Mouse (Mus musculus) kidney, adult 2 months (tissue): Measurements from ENCODE around the gene Tmem240. TPM values are rescaled to one million over a fixed set of nuclear protein-coding genes. Genes with fewer than 3 reads are reported as not detected.
"Not testable (repeated sequence)": the region's sequence is repeated elsewhere in the genome, so short reads cannot be mapped to it uniquely, and the experiment has no call there.

Experiments
- DNase-seq: peaks from one replicate; pipeline ENCODE4 v3.0.0; 2021
- H3K27ac ChIP-seq: fragments of 200-500 bp; 2 replicates; pipeline ENCODE4 v1.5.1; 2012; ENCODE audit warnings: low read depth, low read length, control low read depth, inconsistent platforms; ENCODE audit not compliant: insufficient read depth
- H3K27me3 ChIP-seq: fragments of 200-500 bp; replicated peaks from 2 replicates; pipeline ENCODE4 v1.6.1; 2012; ENCODE audit warnings: mild to moderate bottlenecking, moderate library complexity, low read length, inconsistent platforms; ENCODE audit not compliant: control insufficient read depth, insufficient read depth
- H3K36me3 ChIP-seq: fragments of 200-500 bp; 2 replicates; pipeline ENCODE4 v1.6.1; 2012; ENCODE audit warnings: mild to moderate bottlenecking, moderate library complexity, low read length, inconsistent platforms; ENCODE audit not compliant: control insufficient read depth, insufficient read depth
- H3K4me1 ChIP-seq: fragments of 200-500 bp; 2 replicates; pipeline ENCODE4 v1.6.1; 2011; ENCODE audit warnings: low read length; ENCODE audit not compliant: control insufficient read depth, insufficient read depth
- H3K4me3 ChIP-seq: fragments of 200-500 bp; 2 replicates; pipeline ENCODE4 v1.5.1; 2011; ENCODE audit warnings: mild to moderate bottlenecking, low read depth, low read length, control low read depth; ENCODE audit not compliant: insufficient read depth
- CTCF ChIP-seq: fragments of 200-500 bp; conservative IDR thresholded peaks from 2 replicates; pipeline ENCODE4 v1.5.1; 2011; ENCODE audit warnings: low read depth, mild to moderate bottlenecking, control low read depth, low read length, moderate library complexity, mixed read lengths; ENCODE audit not compliant: insufficient read depth, insufficient read length
- POLR2A ChIP-seq: fragments of 200-500 bp; IDR thresholded peaks from one replicate; pipeline ENCODE4 v1.6.1; 2011; ENCODE audit warnings: low read depth, low read length, control low read depth
- WGBS: fragments of 180-500 bp; shearing (Covaris S2); methylation state at CpG from one replicate; pipeline ENCODE4 v1.1.7; 2018; 5-methylcytosine and 5-hydroxymethylcytosine counted together
- polyA plus RNA-seq: library from polyadenylated mRNA; depleted of rRNA; stranded (reverse); fragments of >200 nt; gene quantifications from 2 replicates; pipeline ENCODE4 v1.2.3, GENCODE M21; 2012

Tmem240 gene
- polyA plus RNA-seq, 1 experiment = 0.67 TPM

GRCm38 (mm10) chr4:155735788-155736187 is 1.2 kb downstream of the Tmem240 start:
- 72% methylated on average over 5 of the region's 5 CpGs for WGBS
- no peaks in the 10 kb centered on the region; the same call in 1 of the 2 replicates for H3K36me3 ChIP-seq
- DNase-seq = no peak
- no peak overlapping the region for H3K27ac ChIP-seq
- peak overlapping the region; percentile 71 for H3K4me3 ChIP-seq
- peaks cover 4% of the 10 kb centered on the region; the same call in 1 of the 2 replicates for H3K4me1 ChIP-seq
- TF ChIP-seq CTCF = no peak
- TF ChIP-seq POLR2A = no peak
- no peaks in the 10 kb centered on the region for H3K27me3 ChIP-seq

GRCm38 (mm10) chr4:155736421-155736820 is 1.8 kb downstream of the Tmem240 start:
- Histone ChIP-seq H3K36me3 (no peaks in the 10 kb centered on the region; the same call in 1 of the 2 replicates), H3K4me1 (peaks cover 4% of the 10 kb centered on the region; the same call in 1 of the 2 replicates), H3K27ac (no peak overlapping the region), H3K4me3 (no peak overlapping the region), H3K27me3 (no peaks in the 10 kb centered on the region)
- TF ChIP-seq POLR2A = no peak
- TF ChIP-seq CTCF = no peak
- 94% methylated on average over 5 of the region's 5 CpGs for WGBS
- no peak for DNase-seq

GRCm38 (mm10) chr4:155738262-155738661 is 3.7 kb downstream of the Tmem240 start:
- no peak overlapping the region for H3K4me3 ChIP-seq
- DNase-seq = no peak
- no peak for TF ChIP-seq CTCF
- TF ChIP-seq POLR2A = no peak
- H3K27me3 ChIP-seq = no peaks in the 10 kb centered on the region
- no peaks in the 10 kb centered on the region; the same call in 1 of the 2 replicates for H3K36me3 ChIP-seq
- WGBS = 62% methylated on average over 8 of the region's 8 CpGs
- peaks cover 4% of the 10 kb centered on the region; the same call in 1 of the 2 replicates for H3K4me1 ChIP-seq
- no peak overlapping the region for H3K27ac ChIP-seq

- peaks cover 4% of the 10 kb centered on the region; the same call in 1 of the 2 replicates for H3K4me1 ChIP-seq
- no peak for DNase-seq
- no peaks in the 10 kb centered on the region; the same call in 1 of the 2 replicates for H3K36me3 ChIP-seq
- H3K27ac ChIP-seq = no peak overlapping the region
- TF ChIP-seq POLR2A = no peak
- no peak overlapping the region for H3K4me3 ChIP-seq
- no peaks in the 10 kb centered on the region for H3K27me3 ChIP-seq
- WGBS = 82% methylated on average over 6 of the region's 6 CpGs
Measured at GRCm38 (mm10) chr4:155739152-155739551, 4.6 kb downstream of the Tmem240 start.

- no peaks in the 10 kb centered on the region for H3K27me3 ChIP-seq
- H3K36me3 ChIP-seq = peaks cover under 1% of the 10 kb centered on the region
- DNase-seq = peak; percentile 45
- H3K4me3 ChIP-seq = no peak overlapping the region
- 79% methylated on average over 37 of the region's 37 CpGs for WGBS
- TF ChIP-seq CTCF (no peak), POLR2A (no peak)
- peaks cover 4% of the 10 kb centered on the region; the same call in 1 of the 2 replicates for H3K4me1 ChIP-seq
- H3K27ac ChIP-seq = no peak overlapping the region
Measured at GRCm38 (mm10) chr4:155739741-155740636, 5.4 kb downstream of the Tmem240 start.

- not testable (repeated sequence) for H3K4me1 ChIP-seq, H3K36me3 ChIP-seq, H3K27me3 ChIP-seq, H3K4me3 ChIP-seq, H3K27ac ChIP-seq, DNase-seq
- 80% methylated on average over 10 of the region's 10 CpGs for WGBS
Measured at GRCm38 (mm10) chr4:155740681-155741080, 6.1 kb downstream of the Tmem240 start.

GRCm38 (mm10) chr4:155742684-155743083 is 8.1 kb downstream of the Tmem240 start:
- Histone ChIP-seq H3K27me3 (no peaks in the 10 kb centered on the region), H3K27ac (no peak overlapping the region), H3K36me3 (peaks cover 2% of the 10 kb centered on the region), H3K4me1 (no peaks in the 10 kb centered on the region), H3K4me3 (no peak overlapping the region)
- TF ChIP-seq POLR2A = no peak
- no peak for TF ChIP-seq CTCF
- DNase-seq = no peak
- WGBS = 94% methylated on average over 5 of the region's 5 CpGs
